Mouse (Mus musculus) small intestine, adult 2 months (tissue): ENCODE measurements around the gene Rcan3.

Source experiments
- CTCF ChIP-seq: fragments of 200-500 bp; IDR thresholded peaks from 2 replicates; pipeline ENCODE4 v1.5.1; 2012; ENCODE audit warnings: low read depth, mild to moderate bottlenecking, control low read depth, inconsistent platforms, low read length, moderate library complexity, mixed read lengths; ENCODE audit not compliant: insufficient replicate concordance, insufficient read length; ENCODE audit errors: extremely low read depth
- POLR2A ChIP-seq: fragments of 200-500 bp; IDR thresholded peaks from 2 replicates; pipeline ENCODE4 v1.6.1; 2012; ENCODE audit warnings: low read depth, mild to moderate bottlenecking, control low read depth, inconsistent platforms, low read length, moderate library complexity

GRCm38 (mm10) chr4:135377241-135377640, 56.4 kb downstream of the Rcan3 start:
- TF ChIP-seq CTCF (no peak), POLR2A (no peak)
